Mouse (Mus musculus) fat pad, adult 2 months (tissue): Measurements from ENCODE around the gene Olfr860.
"Not testable (repeated sequence)": the region's sequence is repeated elsewhere in the genome, so short reads cannot be mapped to it uniquely, and the experiment has no call there.

ENCODE experiments used
- DNase-seq: peaks from one replicate; pipeline ENCODE4 v3.0.0-alpha.2; 2011; ENCODE audit warnings: low read depth, low spot score; ENCODE audit errors: extremely low read depth

Olfr860 gene

DNA sequence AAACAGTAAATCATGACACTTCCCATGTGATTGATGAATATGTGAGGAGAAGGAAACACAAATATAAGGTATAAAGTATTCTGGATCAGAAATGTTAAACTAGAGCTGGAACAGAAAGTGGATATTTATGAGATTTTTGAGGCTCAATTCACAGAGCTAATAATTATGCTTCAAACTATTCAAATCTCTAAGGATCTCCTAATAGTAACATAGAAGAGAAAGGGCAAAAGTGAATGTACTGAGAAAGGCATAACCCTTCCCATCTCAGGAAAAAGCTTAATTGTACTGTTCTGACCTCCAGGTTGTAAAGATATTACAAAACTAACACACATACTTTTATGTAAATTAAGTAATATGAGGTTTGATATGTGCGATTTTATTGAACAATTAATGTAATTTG, at the start of gene Olfr860:
Gene Olfr860, minus strand, starts transcription at position 101 of the 400 bp plus-strand sequence.
- no peak for DNase-seq

DNA sequence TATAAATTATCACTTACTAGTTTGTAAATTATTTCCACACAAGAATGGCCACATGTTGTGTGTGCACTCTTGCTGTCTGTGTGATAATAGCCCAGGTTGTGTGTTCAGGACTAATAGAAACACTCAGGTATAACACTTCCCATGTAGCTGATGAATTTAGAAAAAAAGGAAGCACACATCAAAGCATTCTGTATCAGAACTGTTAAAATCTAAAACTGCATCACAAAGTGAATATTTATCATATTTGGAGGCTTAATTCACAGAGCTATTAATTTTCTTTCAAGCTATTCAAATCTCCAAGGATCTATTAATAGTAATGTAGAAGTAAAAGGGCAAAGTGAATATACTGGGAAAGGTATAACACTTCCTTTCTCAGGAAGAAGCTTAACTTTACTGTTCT, 38.4 kb upstream of the Olfr860 start, which contains the start of gene Olfr862:
Gene Olfr862, minus strand, starts transcription at position 101 of the 400 bp plus-strand sequence.
- DNase-seq: no peak

DNA sequence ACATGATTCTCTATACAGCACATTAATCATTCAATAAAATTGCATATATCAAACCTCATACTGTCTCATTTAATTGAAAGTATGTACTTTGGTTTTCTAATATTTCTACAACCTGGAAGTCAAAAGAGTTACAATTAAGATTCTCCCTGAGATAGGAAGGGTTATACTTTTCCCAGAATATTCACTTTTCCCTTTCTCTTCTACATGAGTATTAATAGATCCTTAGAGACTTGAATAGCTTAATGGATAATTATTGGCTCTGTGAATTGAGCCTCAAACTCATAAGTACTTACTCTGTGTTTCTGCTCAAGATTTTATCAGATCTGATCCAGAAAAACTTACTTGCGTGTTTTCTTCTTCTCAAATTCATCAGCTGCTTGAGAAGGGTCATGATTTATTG, 44.9 kb downstream of the Olfr860 start, which contains the start of gene Olfr859:
Gene Olfr859, plus strand, starts transcription at position 301 of the 400 bp plus-strand sequence.
- not testable (repeated sequence) for DNase-seq

DNA sequence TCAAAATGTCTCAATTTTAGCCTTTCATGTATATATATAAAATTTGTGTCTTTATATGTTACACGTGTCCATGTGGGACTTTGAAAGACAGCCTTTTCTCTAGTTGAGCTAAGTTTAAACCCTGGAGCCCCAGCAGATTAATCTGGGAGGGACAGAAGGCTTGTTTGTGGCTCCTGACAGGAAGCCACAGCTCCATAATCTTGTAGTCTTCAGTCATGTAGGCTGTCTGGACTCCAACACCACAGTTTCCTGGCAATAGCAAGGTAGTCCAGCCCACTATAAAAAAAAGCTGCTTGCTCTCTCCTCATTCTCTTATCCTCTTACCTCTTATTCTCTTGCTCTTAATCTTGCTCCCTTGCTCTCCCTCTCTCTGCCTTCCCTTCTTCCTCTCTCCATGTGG, 46.5 kb downstream of the Olfr860 start:
- no peak for DNase-seq
